Mouse (Mus musculus) kidney, adult 11 months (tissue): Measurements from ENCODE around the gene Tmprss13.

Experiments used
- DNase-seq: peaks from one replicate; pipeline ENCODE4 v3.0.0; 2022

Tmprss13 gene

DNA sequence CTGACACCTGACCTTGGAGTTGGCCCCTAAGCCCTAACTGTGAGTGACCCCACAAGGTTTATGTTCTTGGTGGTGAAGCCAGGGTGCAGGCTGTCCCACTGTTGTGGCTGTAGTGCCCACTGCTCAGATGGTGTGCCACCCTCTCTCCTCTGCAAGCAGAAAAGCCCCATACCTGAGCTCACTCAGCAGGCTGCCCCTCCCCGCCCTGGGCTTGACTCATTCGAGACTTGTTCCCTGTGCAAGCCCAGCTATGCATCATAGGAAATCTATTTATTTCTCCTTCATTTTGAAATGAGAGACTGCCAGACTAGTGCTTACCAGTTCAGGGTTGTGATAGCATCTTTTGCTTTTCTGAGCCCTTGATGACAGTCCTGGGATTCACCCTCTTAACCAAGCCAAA, 18.5 kb downstream of the Tmprss13 start:
- no peak for DNase-seq

DNA sequence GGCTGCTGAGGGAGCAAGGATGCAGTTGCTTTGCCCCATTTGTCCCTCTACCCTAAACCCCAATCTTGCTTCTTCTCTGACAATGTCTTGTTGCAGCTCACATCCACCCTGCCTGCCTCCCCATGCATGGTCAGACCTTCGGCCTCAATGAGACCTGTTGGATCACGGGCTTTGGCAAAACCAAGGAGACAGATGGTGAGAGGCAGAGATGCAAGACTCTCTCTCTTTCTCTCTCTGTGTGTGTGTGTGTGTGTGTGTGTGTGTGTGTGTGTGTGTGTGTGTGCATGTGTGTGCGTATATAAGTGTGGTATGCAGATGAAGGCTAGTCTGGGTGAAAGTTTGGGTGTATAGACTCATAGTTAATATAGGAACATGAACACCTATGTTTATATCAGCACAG, 24.2 kb downstream of the Tmprss13 start:
- no peak for DNase-seq

DNA sequence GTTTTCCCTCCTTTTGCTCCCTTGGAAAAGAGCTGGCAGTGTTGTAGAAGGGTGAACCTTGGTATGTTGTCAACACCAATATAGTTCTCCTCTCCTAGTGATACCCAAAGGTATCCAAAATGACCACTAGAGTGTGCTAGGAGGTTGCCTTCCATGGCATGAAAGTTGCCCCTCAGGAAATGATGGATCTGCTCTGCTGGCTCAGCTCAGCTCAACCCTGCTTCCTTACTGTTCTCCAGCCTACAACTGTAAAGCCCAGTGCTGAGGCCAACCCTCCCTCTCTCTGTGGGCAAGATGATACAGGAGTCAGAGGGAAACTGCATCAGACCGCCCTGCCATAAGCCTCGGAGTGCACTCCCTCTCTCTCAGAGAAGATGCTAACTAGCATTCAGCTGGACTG, 26.6 kb downstream of the Tmprss13 start:
- no peak for DNase-seq

DNA sequence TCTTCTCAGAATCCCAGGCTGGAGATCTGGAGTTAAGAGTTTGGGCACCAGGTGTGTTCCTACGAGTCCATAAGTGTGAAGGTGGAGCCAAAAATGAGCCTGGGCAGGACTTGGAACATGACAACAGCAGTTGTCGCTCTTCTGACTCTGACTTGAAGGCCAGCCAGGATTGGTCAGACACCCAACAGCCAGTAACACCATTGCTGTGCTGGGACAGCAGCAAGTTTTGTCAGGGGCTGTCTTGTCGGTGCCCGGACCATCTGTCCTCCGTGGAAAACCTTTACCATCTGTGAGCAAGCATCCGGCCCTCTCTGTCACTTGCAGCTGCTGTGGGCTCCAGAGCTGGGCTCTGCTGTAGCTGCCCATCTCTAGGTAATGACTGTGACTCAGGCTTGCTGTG, 27.4 kb downstream of the Tmprss13 start:
- no peak for DNase-seq

DNA sequence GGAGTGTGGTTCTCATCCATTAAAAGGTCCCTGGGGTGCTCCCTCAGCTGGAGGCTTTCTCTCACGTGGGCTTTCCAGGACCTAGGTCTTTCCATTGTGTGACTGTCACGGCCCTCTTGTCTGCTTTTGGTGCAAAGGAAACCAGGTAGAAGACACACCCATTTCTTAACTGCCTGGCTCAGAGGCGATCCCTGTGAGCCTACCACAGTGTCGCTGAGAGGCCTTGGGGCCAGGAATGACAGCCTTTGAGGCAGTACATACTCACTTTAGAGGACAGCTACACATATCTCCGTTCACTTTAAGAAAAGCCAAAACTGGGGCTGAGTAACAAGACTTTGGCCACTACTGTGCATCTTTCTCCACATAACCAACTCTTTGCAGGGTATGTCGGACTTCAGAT, 29.7 kb downstream of the Tmprss13 start:
- no peak for DNase-seq

DNA sequence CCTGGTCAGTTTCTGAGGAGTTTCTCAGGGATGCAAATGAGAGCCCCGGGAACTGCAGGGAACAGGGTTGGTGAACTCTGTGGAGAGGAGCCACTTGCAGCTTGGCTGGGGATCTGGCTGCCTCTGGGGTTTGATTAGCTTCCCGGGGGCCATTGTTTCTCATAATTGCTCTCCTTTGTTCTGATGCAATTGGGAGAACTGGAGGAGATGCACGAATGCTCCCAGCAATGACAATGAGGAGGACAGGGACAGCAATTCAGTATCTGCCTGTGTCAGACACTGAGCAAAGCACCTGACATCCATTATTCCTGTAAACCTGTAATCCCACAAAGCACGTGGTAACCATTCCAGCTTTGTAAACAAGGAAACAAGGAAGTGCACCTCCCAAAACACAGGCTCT, 30.3 kb downstream of the Tmprss13 start:
- DNase-seq, result no peak

DNA sequence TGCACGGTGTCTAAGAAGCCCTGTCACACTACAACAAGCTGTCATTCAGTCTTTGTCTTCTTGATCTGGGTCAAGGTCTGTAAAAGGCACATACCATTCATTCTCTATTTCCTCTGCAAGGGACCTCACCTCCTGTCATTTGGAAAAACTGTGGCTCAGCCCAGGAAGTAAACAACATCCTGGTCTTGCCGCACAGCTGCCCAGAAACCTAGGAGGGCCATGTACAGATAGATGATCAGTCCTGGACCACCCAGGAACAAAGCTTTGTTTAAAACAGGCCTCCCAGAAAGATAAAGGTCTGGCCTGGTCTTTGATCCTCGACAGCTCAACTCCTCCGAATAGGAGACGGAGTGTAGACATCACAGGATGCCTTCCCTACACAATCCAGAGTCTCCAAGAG, 31.0 kb downstream of the Tmprss13 start:
- DNase-seq, result no peak

DNA sequence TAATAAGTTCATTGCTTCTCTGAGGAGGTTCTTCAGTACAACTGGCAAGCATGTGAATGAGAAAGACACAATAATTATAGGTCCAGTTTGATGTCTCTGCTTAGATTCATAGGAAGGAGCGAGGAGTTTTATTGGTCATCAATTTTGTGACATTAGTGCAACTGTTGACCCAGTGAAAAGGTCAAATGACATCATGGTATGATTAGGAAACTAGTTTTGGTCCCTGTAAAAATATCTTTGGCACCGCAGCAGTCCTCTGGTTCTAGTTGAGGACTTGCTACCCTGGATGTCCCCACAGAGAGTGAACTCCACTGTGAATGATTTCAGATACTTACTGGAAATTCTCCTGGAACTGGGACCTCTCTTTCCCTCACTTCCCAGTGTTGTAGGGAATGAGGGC, 36.3 kb downstream of the Tmprss13 start:
- no peak for DNase-seq

DNA sequence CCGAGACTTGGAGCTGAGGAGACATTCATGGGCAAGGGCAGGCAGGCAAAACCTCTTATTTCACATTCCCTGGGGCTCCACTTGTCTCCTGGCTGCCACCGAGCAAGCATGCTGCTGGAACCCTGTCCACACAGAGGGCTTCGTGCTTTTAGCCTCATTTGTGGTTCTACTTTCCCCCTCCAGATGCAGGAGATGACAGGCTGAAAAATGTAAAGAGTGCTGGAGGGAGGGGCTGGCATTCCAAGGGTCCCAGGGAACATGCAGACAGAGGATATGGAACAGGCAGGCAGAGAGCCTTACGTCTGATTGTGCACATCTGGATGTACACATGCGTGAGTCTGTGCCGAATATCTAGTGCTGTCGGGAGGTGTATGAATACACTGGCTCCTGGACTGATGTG, 39.5 kb downstream of the Tmprss13 start:
- DNase-seq, result no peak

DNA sequence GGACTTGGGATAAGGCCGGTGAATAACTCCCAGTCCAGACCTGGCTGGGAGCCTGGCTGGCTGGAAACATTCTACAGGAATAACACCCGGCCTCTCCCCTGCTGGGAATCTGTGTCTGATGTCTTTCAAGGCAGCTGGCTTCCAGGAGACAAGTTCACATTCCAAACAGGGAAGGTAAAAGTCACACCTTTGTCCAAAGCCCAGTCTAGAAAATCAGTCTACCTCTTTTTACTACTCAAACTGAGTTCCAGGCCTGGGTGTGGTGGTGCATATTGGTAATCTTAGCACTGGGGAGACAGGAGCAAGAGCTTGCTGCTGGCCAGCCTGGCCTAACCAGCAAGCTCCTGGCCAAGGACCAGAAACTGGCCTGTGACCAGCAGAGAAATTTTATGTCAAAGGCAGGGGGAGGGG, 43.2 kb downstream of the Tmprss13 start:
- DNase-seq, result no peak

DNA sequence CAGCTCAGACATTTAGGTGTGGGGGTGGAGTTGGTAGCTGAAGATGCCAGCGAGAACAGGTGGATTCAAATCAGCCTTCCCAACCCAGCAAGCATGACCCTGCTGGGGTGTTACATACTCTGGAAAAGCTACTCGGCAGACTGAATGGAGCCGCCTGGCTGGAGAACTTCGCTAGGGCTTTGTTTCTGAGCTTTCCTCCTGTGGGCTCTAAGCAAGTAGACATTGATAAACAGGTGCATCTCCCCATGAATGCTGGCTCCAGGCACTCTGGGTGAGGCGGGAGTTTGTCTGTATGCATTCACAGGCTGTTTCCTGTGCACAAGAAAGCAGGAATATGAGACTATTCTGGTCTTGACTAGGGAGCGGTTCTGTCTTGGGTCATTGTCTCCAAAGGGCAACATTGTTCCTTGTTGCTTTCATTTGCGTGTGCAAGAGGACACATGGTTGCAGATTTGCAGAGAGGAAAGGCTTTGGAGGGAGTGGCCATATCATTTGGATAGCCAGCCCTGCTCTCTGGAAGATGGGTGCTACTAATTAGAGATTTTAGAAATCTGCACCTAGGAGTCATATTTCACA, 44.8 kb downstream of the Tmprss13 start:
- DNase-seq, result no peak

DNA sequence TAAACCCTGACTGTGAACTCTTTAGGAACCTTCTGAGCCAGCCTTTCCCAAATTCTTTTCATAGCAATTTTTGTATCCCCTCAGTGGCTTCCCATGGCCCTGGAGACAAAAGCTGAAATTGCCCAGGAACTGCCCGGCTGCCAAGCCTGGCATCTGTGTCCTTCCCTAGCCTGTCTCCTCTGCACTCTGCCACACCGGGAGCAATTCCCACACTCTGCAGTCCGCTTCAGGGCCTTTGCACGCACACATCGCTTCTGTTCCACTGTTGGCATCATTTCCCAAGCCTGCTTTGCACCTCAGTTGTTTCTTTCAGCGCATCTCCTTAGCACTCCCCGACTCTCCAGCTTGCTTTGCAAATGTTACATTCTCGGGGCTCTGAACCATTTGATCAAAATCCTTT, 48.8 kb downstream of the Tmprss13 start:
- DNase-seq, result no peak

DNA sequence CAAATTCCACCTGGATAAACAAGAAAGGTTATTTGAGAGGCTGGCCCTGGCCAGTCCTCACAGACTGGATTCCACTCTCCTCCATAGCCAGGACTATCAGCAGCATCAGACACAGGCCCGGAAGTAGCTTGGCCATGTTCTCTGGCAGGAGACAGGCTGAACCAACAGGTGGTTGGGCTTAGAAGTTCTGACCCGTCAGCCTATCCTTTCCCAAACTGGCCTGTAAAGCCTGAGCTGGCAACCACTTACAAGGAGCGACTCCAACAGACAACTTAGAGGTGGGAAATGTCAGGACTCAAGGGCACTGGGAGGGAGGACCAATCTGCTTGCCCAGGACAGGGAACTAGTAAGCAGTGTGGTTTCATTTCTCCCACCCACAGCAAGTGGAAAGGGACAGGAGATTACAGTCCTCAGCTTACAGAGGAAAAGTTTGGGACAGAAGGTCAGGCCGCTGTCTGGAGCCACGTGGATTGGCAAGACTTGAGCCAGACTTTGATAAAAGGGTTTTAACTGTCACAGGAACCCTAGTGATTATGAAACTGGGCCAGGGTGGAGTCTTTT, 49.5 kb downstream of the Tmprss13 start:
- no peak for DNase-seq

DNA sequence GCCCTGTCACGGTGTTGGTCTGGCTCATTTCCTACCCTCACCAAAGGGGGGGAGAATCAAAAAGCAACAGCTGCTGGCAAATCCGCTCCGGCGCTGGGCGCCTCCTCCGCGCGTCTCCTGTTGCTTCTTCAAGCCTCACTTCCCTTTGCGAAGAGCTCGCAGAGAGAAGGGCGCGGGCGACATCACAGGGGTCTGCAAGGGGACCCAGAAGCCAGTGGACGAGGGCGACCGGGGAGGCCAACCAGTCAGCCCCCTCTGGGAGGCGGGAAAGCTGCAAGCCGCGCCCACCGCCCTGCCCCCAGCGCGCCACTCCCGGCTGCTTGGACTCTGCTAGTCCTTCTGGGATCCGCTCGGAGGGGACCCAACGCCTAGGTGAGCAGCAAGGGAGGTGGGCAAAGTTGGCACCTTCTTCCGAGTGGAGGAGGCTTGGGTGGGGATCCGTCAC, 51.2 kb downstream of the Tmprss13 start, which contains the start of gene Fxyd6:
TSS of gene Fxyd6 (plus strand) at position 69 of the 445 bp plus-strand sequence.
- no peak for DNase-seq

DNA sequence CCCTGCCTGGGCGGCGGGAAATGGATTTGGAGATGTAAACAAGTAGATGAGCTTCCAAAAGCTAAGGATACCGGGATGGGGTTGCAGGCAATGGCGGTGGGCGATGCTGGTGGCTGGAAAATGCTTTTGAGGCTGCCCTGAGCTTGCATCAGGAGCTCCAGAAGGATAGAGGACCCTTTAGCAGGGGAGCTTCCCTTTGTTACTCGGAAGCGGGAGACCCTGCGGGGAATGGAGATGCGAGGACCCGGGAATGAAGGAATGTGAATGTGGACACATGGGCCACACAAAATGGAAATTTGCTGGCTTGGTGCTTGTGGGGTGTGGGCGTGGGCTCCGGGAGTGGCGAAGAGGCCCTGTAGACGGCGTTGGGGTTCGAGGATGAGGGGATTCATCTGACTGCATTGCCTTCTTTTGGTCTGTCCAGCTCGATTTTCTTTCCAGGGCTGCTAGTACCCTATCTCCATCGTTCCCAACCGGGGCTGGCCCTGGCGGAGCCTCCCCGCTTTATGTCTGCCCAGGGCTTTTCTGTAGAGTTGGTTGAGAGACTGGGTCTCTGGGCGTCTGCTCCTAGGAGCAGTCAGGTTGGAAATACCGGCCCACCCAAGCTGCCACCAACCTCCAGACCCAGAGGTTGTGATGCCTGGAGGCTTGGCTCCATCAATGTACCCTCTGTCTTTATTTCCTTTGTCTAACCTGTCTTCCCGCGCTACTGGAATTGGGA, 51.9 kb downstream of the Tmprss13 start:
- DNase-seq, result no peak

DNA sequence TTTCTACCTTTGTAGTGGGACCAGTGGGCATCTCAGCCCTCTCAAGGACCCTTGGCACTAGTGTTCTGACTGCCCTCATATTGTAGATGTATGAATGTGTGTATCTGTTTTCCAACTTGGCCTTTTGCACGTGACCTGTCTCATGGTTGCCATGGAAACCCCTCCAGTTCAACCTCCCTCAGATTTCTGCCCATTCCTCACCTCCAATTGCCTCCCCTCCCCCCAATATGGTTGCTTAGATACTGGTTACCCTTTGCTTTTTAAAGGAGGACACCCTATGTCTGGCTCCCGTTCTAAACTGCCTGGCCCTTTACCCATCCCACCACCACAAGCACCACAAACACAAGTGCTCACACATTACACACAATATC, 52.4 kb downstream of the Tmprss13 start:
- DNase-seq, result no peak

DNA sequence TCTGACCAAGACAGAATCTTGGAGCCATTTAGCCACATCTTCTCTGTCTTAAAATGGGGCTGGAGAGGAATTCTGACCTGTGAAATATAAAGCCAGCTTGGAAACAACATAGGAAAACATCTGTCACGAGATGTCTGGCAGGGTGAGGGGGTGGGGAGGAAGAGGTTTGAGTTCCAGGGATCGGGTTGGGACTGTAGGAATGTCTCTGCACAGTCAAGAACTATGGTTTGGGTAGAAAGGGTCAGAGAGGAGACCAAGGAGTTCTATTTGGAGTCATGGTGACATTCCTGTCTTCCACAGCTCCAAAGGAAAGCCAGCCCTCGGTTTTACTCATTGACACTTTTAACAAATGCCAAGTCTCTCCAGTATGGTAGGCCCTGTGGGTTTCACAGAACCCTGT, 55.0 kb downstream of the Tmprss13 start:
- no peak for DNase-seq

DNA sequence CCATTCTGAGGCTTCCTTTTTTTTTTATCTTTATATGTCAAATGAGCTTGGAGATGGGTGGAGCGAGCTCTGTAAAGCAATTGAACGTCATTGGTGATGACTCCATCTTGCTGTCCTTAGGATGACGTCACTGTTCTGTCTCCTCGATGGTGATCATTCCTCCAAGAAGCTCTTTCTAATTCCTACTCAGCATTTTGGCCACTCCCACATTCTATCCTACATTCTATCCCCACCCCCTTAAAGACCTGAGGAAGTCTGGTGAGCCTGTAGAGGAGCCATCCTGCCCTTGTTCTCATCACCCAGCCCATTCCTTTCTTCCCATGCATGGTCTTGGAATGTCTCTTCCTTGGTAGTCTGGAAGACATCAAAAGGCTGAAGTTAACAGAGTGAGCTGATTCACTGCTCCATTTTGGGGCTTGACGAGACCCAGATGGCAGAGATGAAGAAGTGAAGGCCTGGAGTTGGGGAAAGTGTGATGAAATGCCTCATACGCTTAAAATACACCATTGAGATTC, 56.1 kb downstream of the Tmprss13 start:
- DNase-seq, result no peak

DNA sequence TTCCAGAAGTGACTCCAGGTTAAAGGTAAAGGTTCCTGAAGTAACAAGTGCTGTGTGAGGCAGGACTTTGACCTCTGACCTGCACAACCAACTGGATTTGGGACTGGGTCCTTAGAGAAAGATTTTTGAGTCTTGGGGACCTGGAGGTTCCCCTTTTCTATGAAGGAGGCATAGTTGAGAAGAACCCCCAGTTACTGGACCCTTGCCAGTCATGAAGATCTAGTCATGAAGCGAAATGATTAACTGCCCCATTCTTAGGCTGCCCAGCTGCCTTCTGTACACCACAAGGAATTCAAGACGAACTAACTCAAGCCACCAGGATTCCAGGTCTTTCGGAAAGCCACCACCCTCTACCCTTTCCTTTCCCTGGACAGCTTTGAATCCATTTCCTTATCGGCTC, 57.5 kb downstream of the Tmprss13 start:
- no peak for DNase-seq

DNA sequence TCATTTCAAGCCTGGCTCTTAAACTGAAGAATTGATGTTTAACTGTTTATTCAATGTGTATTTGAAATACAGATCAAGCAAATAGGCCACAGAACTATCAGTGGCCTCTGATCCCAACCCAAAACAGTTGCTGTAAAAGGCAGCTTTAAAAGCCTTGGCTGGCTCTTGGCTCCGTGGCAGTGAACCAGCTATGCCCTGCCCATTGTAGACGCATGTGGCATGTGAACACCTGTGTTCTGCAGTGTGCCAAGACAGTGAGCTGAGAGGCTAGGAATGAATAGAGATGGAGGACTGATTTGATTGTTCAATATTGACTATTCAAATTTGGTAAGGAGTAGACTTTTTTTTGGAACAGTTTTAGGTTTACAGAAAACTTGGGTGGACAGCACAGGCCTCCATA, 58.0 kb downstream of the Tmprss13 start:
- no peak for DNase-seq

DNA sequence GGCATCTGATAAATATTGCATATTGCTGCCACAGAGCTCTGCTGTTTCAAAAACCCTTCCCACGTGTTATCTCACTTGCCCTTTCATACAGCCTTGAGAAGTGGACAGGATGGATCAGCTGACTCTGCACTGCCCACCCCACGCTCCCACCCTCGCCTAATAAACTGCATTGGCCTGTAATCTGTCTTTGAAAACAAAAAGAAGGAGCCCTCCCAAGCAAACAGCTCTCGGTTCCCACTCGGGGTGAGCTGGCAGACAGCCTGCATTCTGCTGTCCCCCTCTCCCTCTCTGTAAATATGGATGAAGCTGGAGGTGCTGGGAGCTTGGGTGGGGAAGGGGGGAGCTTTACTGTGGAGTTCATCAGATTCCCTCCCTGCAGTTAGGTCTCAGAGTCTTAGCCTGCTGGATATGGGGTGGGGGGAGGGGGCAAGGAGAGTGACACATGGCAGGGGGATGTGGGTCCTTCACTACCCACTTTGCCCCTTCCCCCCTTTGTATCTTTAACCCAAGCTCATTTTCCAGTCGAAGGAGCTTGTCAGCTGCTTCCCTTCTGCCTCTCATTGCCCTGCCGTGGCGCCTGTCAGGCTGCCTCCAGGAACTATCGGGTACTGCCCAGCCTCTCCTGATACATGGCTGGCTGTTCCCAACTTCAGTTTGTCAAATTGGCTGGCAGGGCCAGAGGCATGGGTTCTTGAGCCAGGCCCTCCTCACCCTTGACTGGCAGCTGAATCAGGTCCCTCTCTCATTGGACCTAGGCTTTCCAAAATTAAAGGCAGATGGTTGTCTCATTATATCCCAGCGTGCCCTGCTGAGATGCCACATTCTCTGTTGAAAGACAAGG, 61.7 kb downstream of the Tmprss13 start:
- no peak for DNase-seq

DNA sequence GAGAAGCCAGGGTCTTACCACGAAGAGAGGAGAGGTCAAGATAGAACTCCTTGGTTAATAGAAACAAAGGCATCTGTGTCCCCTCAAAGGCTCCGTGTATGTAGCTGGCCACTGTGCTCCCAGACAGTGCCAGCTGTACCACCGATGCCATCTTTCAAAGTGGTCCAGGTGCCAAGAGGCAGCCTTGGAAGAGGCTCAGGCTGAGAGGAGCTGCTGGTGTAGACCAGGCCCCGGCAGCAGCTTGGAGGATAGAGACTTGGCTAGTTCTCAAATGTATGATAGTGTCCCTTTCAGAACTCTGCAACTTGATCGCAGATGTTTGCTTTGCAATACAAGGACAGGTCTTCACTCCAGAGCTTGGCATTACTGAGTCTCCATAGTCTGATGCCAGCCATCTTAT, 63.4 kb downstream of the Tmprss13 start:
- no peak for DNase-seq

DNA sequence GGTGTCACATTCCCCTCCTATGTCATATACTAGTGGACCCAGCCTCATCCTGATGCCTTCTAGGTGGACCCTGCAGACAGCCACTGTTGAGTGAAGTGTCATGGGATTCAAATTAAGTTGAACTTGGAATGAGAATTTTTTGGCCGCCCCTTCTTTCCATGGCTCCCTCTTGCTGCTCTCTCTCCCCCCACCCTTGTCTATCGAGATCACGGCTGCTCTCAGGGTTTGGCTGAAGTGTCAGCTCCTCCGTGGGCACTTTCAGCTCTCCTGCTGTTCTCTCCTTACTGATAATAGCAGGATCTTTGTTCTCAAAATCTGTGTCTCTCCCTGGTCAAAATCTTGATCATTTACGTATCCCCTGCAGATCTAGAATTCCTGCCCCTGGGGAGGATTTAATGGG, 63.9 kb downstream of the Tmprss13 start:
- DNase-seq, result no peak

DNA sequence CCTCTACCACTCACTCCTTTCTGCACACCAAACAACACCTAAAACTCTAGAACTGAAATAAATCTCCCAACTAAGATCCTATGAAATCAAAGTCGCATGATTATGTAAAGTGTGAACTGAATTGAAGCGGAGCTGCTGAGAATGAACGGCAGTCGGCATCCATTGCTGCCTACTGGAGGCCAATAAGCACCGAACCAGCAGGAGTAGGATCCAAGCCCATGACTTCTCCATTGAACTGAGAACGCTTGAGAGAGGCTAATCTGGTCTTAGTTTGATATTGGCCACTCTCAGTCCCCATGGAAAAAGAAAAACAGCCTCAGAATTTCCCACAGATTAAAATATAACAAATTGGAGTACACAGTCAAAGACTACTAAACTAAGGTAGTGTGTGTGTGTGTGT, 65.0 kb downstream of the Tmprss13 start:
- DNase-seq, result no peak
